Mouse (Mus musculus) lung, postnatal 36 days (tissue): ENCODE results near the gene Ttc4.

Source experiments
- DNase-seq: peaks from one replicate; pipeline ENCODE4 v3.0.0; 2022; ENCODE audit warnings: mixed read lengths

Gene Ttc4

DNA sequence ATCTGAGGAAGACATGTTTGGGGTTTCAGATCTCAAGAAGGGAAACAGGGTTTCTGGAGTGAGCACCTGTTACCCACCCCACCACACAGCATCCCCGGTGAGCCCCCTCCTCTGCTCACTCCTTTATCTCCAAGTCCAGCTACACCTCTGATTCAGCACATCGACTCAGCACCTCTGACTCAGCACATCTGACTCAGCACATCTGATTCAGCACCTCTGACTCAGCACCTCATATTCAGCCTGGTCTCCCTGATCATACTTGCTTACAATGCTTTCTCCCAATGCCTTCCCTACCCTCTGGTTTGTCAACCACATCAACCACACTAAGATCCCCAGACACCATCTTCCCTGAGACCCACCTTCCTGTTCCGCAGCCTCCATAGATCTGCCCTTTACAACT lies 65.2 kb downstream of the Ttc4 start:
- no peak for DNase-seq

- DNase-seq: no peak
Observed at GRCm38 (mm10) chr4:106613105-106613504, 65.6 kb downstream of the Ttc4 start.
